16 mouse cellular contexts compared by ENCODE assay signal in the genomic region with DNA sequence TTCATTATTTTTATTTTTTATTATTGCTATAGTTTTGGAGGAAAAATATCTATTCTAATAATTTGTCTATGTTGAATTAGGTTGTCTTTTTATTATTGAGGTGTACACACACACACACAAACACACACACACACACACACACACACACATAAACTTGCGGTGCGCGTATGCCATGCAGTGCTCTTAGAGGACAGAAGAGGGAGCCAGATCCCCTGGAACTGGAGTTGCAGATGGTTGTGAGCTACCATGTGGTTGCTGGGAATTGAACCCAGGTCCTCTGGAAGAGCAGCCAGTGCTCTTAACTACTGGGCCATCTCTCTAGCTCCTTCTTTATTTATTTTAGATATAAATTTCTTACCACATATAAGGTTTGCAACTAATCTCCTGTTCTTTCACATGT.
DNase-seq lines count a peak whose midpoint lies in the region; ATAC-seq and TF ChIP-seq lines count a peak whose summit lies in the region.
"Had no signal": no experiment of that assay in that cellular context is flagged by ENCODE, and none has a peak within 500 bp of the region (broad histone marks: within the 10 kb centered on the region; RNA-seq: fewer than 3 reads in every experiment).

No protein-coding gene starts in this region.

- intact Hi-C loops in heart, adult 2 months (cut with DNase I), result no loop called here

- no peak overlapping the region for H3K4me2 ChIP-seq in liver, embryonic 14.5 days (ENCODE audit: low read depth)
- H3K4me2 ChIP-seq in liver, embryonic 12.5 days, result no peak overlapping the region
- H3K4me2 ChIP-seq: forebrain, embryonic 13.5 days; heart, embryonic 13.5 days; kidney, embryonic 15.5 days; lung, embryonic 15.5 days; midbrain, embryonic 15.5 days had no signal

- no peak for ATAC-seq in liver, embryonic 14.5 days (ENCODE audit: insufficient read depth)
- ATAC-seq in liver, embryonic 12.5 days, result no peak
- ATAC-seq in erythroblast, adult 5-6 weeks (replicated peaks; ENCODE audit: low FRiP score, poor library complexity, severe bottlenecking), result no peak
- ATAC-seq: forebrain, embryonic 13.5 days; inflammation-experienced regulatory T-cells, adult 6 months; midbrain, embryonic 15.5 days had no signal

- H3K79me2 ChIP-seq in heart, adult 2 months (replicated peaks; ENCODE audit: control insufficient read depth, insufficient read depth, low read length), result no peaks in the 10 kb centered on the region

- no peaks in the 10 kb centered on the region for H3K27me3 ChIP-seq in heart, adult 2 months (ENCODE audit: control insufficient read depth, insufficient read depth, low read length)
- H3K27me3 ChIP-seq in liver, embryonic 14.5 days (ENCODE audit: control insufficient read depth, insufficient read depth, low read length), result no peaks in the 10 kb centered on the region
- peaks cover 6% of the 10 kb centered on the region; the same call in 1 of the 2 replicates for H3K27me3 ChIP-seq in liver, embryonic 12.5 days (replicated peaks)
- H3K27me3 ChIP-seq in E14TG2a.4 (ENCODE audit: insufficient read depth, low read length), result peaks cover 23% of the 10 kb centered on the region
- H3K27me3 ChIP-seq: forebrain, embryonic 13.5 days; kidney, embryonic 15.5 days; lung, embryonic 15.5 days; midbrain, embryonic 15.5 days had no signal

- no peak overlapping the region for H3K27ac ChIP-seq in heart, adult 2 months
- H3K27ac ChIP-seq in liver, embryonic 14.5 days, result no peak overlapping the region
- no peak overlapping the region for H3K27ac ChIP-seq in liver, embryonic 12.5 days
- H3K27ac ChIP-seq in embryonic fibroblast, embryonic 13.5 days (ENCODE audit: insufficient read depth, low read length), result 0 out of 2 replicates have a peak overlapping the region, but pooled peaks have one; percentile 31
- H3K27ac ChIP-seq: forebrain, embryonic 13.5 days; heart, embryonic 13.5 days; kidney, embryonic 15.5 days; lung, embryonic 15.5 days; midbrain, embryonic 15.5 days had no signal

- DNase-seq in heart, adult 2 months, result no peak
- no peak for DNase-seq in heart, postnatal 4 days
- no peak for DNase-seq in liver, embryonic 14.5 days (ENCODE audit: low read depth in 3 of 3, low spot score in 3 of 3)
- DNase-seq: cerebellum, postnatal 14 days; right cerebral cortex, adult 18-20 months; thymus, postnatal 36 days had no signal

- peak; percentile 25; the same call in 1 of the 2 replicates for TF ChIP-seq CTCF in heart, adult 2 months (IDR thresholded peaks at IDR 0.05)
- TF ChIP-seq CTCF in liver, embryonic 14.5 days (IDR thresholded peaks at IDR 0.05; ENCODE audit: low read depth), result peak; percentile 42; the same call in 1 of the 2 replicates
- peak; percentile 22 for TF ChIP-seq CTCF in E14TG2a.4 (conservative IDR thresholded peaks at IDR 0.05; ENCODE audit: low read length)
- TF ChIP-seq CTCF in embryonic fibroblast, embryonic 13.5 days (IDR thresholded peaks at IDR 0.05; ENCODE audit: borderline replicate concordance, insufficient read depth, low read length), result peak; percentile 29; the same call in 1 of the 2 replicates

- TF ChIP-seq EP300 in heart, adult 2 months (IDR thresholded peaks at IDR 0.05; ENCODE audit: insufficient read depth, low read depth, low read length), result no peak
- TF ChIP-seq EP300 in liver, embryonic 14.5 days (IDR thresholded peaks at IDR 0.05; ENCODE audit: low read depth), result no peak

- TF ChIP-seq POLR2A in heart, adult 2 months (IDR thresholded peaks at IDR 0.05; ENCODE audit: insufficient read depth, low read depth, low read length), result no peak
- no peak for TF ChIP-seq POLR2A in embryonic fibroblast, embryonic 13.5 days (IDR thresholded peaks at IDR 0.05; ENCODE audit: low read depth, low read length)

- H3K9me3 ChIP-seq in liver, embryonic 14.5 days (ENCODE audit: control insufficient read depth, low read length), result no peaks in the 10 kb centered on the region
- peaks cover 5% of the 10 kb centered on the region; the same call in 1 of the 2 replicates for H3K9me3 ChIP-seq in liver, embryonic 12.5 days (replicated peaks)
- H3K9me3 ChIP-seq in E14TG2a.4 (ENCODE audit: low read length), result peaks cover 6% of the 10 kb centered on the region; the same call in 1 of the 2 replicates
- H3K9me3 ChIP-seq: forebrain, embryonic 13.5 days; kidney, embryonic 15.5 days; midbrain, embryonic 15.5 days had no signal

- H3K36me3 ChIP-seq in heart, adult 2 months (ENCODE audit: control insufficient read depth, insufficient read depth, low read length), result no peaks in the 10 kb centered on the region
- H3K36me3 ChIP-seq in liver, embryonic 14.5 days (replicated peaks; ENCODE audit: control insufficient read depth, insufficient read depth, low read depth), result no peaks in the 10 kb centered on the region
- no peaks in the 10 kb centered on the region for H3K36me3 ChIP-seq in liver, embryonic 12.5 days
- H3K36me3 ChIP-seq in E14TG2a.4 (ENCODE audit: insufficient read depth, low read length), result no peaks in the 10 kb centered on the region
- H3K36me3 ChIP-seq: heart, embryonic 13.5 days; kidney, embryonic 15.5 days; lung, embryonic 15.5 days; midbrain, embryonic 15.5 days had no signal

- no peak overlapping the region for H3K4me3 ChIP-seq in heart, adult 2 months
- no peak overlapping the region for H3K4me3 ChIP-seq in liver, embryonic 14.5 days (ENCODE audit: insufficient read depth in 1 of 2, low read depth in 2 of 2, low read length in 2 of 2)
- H3K4me3 ChIP-seq in liver, embryonic 12.5 days, result no peak overlapping the region
- H3K4me3 ChIP-seq in E14TG2a.4 (replicated peaks; ENCODE audit: low read length), result no peak overlapping the region
- no peak overlapping the region for H3K4me3 ChIP-seq in embryonic fibroblast, embryonic 13.5 days (ENCODE audit: insufficient read depth, low read length)
- H3K4me3 ChIP-seq: forebrain, embryonic 13.5 days; heart, embryonic 13.5 days; kidney, embryonic 15.5 days; lung, embryonic 15.5 days; midbrain, embryonic 15.5 days had no signal

- no peak overlapping the region for H3K9ac ChIP-seq in heart, adult 2 months (ENCODE audit: low read depth, low read length)
- no peak overlapping the region for H3K9ac ChIP-seq in liver, embryonic 14.5 days (replicated peaks)
- H3K9ac ChIP-seq in liver, embryonic 12.5 days, result no peak overlapping the region
- H3K9ac ChIP-seq: forebrain, embryonic 13.5 days; heart, embryonic 13.5 days; kidney, embryonic 15.5 days; lung, embryonic 15.5 days; midbrain, embryonic 15.5 days had no signal

- H3K4me1 ChIP-seq in heart, adult 2 months (ENCODE audit: control insufficient read depth, insufficient read depth, low read length), result no peaks in the 10 kb centered on the region
- H3K4me1 ChIP-seq in liver, embryonic 14.5 days (replicated peaks; ENCODE audit: control insufficient read depth in 2 of 2, insufficient read depth in 2 of 2, low read length in 1 of 2), result peaks cover 0 to 21% of the 10 kb centered on the region in 2 experiments; a peak in 3 of 4 replicates
- H3K4me1 ChIP-seq in liver, embryonic 12.5 days, result peaks cover 31% of the 10 kb centered on the region
- H3K4me1 ChIP-seq in E14TG2a.4 (replicated peaks; ENCODE audit: low read depth, low read length), result peaks cover 10% of the 10 kb centered on the region
- no peaks in the 10 kb centered on the region for H3K4me1 ChIP-seq in embryonic fibroblast, embryonic 13.5 days (ENCODE audit: control insufficient read depth, insufficient read depth, low read length)
- H3K4me1 ChIP-seq: forebrain, embryonic 13.5 days; midbrain, embryonic 15.5 days had no signal

- WGBS in heart, adult 2 months, result 98% methylated on average over 3 of the region's 3 CpGs
- 85% methylated on average over 3 of the region's 3 CpGs for WGBS in liver, embryonic 14.5 days (ENCODE audit: insufficient replicate concordance)
- WGBS in liver, embryonic 12.5 days (ENCODE audit: insufficient replicate concordance), result 81% methylated on average over 3 of the region's 3 CpGs
